Mouse (Mus musculus) liver, embryonic 15.5 days (tissue): ENCODE results near the gene Cyth1. TPM values are rescaled to one million over a fixed set of nuclear protein-coding genes. Genes with fewer than 3 reads are reported as not detected.
A peak's percentile ranks its signal among the peaks of the same experiment; 100 is the strongest.

Experiments
- ATAC-seq: fragments of 200-750 bp; cut with Nextera tagmentation; 2 replicates; pipeline ENCODE4 v1.8.0; 2017; ENCODE audit warnings: moderate number of reproducible peaks, mild to moderate bottlenecking, moderate library complexity; ENCODE audit not compliant: insufficient read depth
- H3K27ac ChIP-seq: fragments of 300-500 bp; sonication (generic); replicated peaks from 2 replicates; pipeline ENCODE4 v1.5.1; 2015; ENCODE audit warnings: mild to moderate bottlenecking, inconsistent platforms
- H3K27me3 ChIP-seq: fragments of 300-500 bp; sonication (generic); 2 replicates; pipeline ENCODE4 v1.6.1; 2015; ENCODE audit warnings: mild to moderate bottlenecking, inconsistent platforms
- H3K36me3 ChIP-seq: fragments of 300-500 bp; sonication (generic); replicated peaks from 2 replicates; pipeline ENCODE4 v1.6.1; 2015; ENCODE audit warnings: moderate library complexity, mild to moderate bottlenecking, inconsistent platforms
- H3K4me1 ChIP-seq: fragments of 300-500 bp; sonication (generic); replicated peaks from 2 replicates; pipeline ENCODE4 v1.6.1; 2015; ENCODE audit warnings: inconsistent platforms
- H3K4me2 ChIP-seq: fragments of 300-500 bp; sonication (generic); 2 replicates; pipeline ENCODE4 v1.6.1; 2015; ENCODE audit warnings: moderate library complexity, mild to moderate bottlenecking, inconsistent platforms
- H3K4me3 ChIP-seq: fragments of 300-500 bp; sonication (generic); replicated peaks from 2 replicates; pipeline ENCODE4 v1.5.1; 2015; ENCODE audit warnings: mild to moderate bottlenecking, inconsistent platforms
- H3K9ac ChIP-seq: fragments of 300-500 bp; sonication (generic); 2 replicates; pipeline ENCODE4 v1.6.1; 2015; ENCODE audit warnings: moderate library complexity, mild to moderate bottlenecking, inconsistent platforms
- H3K9me3 ChIP-seq: fragments of 300-500 bp; sonication (generic); replicated peaks from 2 replicates; pipeline ENCODE4 v1.6.1; 2016; ENCODE audit warnings: inconsistent platforms
- WGBS: fragments of 180-500 bp; shearing (Covaris S2); methylation state at CpG from one replicate; pipeline ENCODE4 v1.1.7; 2015; ENCODE audit warnings: mixed read lengths; ENCODE audit not compliant: insufficient replicate concordance; 5-methylcytosine and 5-hydroxymethylcytosine counted together
- polyA plus RNA-seq: library from polyadenylated mRNA; unstranded; fragments of >200 nt; fragmentation: Nextera tagmentation; extraction: Ambion mirVana; gene quantifications from 2 replicates; pipeline ENCODE4 v1.2.1, GENCODE M21; 2015

Gene Cyth1
- 3.9 and 4.7 TPM in 2 replicates for polyA plus RNA-seq

DNA sequence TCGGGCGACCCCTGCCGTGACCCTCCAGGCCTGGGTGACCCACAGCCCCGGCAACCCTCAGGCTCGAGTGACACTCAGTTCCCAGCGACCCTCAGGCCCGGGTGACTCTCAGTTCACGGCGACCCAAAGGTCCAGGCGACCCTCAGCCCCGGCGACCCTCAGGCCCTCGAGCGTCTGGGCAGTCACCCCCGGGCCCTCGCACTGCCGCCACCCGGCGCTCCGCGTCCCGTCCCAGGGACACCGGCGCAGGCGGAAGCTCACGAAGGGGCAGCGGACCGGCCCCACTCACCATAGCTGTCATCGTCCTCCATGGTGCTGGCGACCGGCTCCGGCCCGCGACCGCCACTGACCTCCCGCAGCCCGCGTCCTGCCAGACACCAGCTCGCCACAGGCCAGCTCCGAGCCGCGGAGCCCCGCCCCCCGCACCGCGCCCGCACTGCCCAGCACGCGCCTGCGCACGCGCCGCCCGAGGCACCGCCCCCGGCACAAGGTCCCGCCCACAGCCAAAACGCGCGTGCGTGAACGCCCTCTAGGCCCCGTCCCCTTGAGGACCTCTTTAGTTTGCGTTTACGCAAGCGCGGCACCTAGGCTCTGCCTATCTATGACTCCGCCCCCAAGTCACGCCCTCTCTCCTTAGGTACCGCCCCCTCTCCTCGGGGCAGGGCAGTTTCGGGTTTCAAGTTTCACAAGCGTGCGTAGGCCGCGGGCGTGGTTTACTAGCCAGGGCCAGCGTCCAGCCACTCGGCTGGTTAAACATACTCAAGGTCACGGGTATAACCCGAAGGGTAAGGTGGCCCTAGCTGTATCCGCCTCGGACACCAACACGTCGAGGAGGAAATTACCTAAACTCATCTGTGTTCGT lies at the start of gene Cyth1:
Cyth1 (minus strand) TSS at position 443 of the 862 bp plus-strand sequence.
- Histone ChIP-seq H3K27me3 (peaks cover 21% of the 10 kb centered on the region), H3K4me2 (peak within 1 kb of the TSS; percentile 99), H3K4me3 (peak within 1 kb of the TSS; percentile 78), H3K4me1 (peaks cover 39% of the 10 kb centered on the region), H3K9me3 (no peaks in the 10 kb centered on the region), H3K27ac (peak within 1 kb of the TSS; percentile 79), H3K9ac (peak within 1 kb of the TSS; percentile 81), H3K36me3 (no peaks in the 10 kb centered on the region)
- peak; percentile 90 for ATAC-seq
- WGBS, result under 1% methylated on average over 85 of the region's 86 CpGs

DNA sequence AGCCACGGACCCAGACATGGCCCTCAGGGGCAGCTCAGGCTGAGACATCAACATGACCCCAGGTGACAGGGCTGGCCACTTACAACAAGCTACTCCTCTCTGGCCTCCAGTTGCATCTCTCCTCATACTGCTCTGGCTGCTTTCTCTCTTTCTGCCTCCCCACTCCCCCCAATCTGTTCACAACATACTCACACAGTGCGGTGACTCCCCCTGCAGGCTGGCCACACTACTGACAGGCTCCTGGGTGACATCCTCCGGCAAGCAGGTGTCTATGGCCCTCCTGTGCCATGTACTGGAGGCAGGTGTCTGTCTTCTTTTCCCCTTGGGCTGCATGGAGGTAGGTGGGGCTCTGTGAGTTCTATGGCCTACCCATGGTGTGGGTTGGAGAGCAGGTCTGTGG lies 49.6 kb upstream of the Cyth1 start:
- Histone ChIP-seq H3K9me3 (no peaks in the 10 kb centered on the region), H3K27ac (no peak overlapping the region), H3K27me3 (no peaks in the 10 kb centered on the region), H3K4me1 (no peaks in the 10 kb centered on the region), H3K9ac (no peak overlapping the region), H3K4me3 (no peak overlapping the region), H3K4me2 (no peak overlapping the region), H3K36me3 (no peaks in the 10 kb centered on the region)
- ATAC-seq, result no peak
- WGBS, result 61% methylated on average over 3 of the region's 3 CpGs

DNA sequence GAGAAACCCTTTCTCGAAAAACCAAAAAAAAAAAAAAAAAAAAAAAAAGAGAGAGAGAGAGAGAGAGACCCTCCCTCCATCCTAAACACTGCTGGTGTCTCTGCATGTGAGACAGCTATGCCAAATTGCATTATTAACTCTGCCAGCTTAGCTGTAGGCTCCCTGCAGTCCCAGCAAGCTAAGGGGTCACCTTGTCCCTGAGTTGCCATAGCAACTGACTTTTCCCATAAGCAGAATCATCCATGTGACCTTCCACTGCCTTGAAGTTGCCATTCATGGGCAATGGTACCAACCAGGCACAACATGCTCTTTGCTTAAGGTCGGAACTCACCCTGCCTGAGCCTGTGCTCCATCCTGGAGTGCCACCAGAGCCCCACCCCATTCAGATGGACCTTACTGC lies 46.6 kb upstream of the Cyth1 start:
- 46% methylated on average over 2 of the region's 2 CpGs for WGBS
- no peak overlapping the region for H3K4me3 ChIP-seq
- no peaks in the 10 kb centered on the region for H3K36me3 ChIP-seq
- H3K27ac ChIP-seq, result no peak overlapping the region
- no peaks in the 10 kb centered on the region for H3K9me3 ChIP-seq
- H3K4me2 ChIP-seq, result no peak overlapping the region
- peaks cover 11% of the 10 kb centered on the region for H3K4me1 ChIP-seq
- H3K9ac ChIP-seq, result no peak overlapping the region
- no peaks in the 10 kb centered on the region; the same call in 1 of the 2 replicates for H3K27me3 ChIP-seq
- ATAC-seq, result no peak

DNA sequence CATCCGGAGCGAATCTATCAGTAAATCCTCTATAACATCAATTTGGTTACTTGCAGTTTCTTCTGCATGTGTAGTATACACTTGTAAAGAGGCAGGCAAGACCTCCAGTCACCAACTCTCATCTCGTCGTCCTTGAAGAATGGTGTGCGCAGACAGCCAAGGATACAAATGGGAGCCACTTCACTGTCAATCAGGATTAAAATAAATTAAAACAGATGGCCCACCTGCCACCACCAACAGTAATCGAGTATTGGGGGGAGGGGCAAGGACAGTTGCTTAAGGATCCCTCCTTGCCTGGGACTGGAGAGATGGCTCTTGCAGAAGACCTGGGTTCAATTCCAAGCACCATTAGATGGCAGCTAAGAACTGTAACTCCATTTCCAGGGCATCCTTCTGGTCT lies 44.3 kb upstream of the Cyth1 start:
- WGBS, result 61% methylated on average over 6 of the region's 6 CpGs
- no peak overlapping the region for H3K9ac ChIP-seq
- H3K36me3 ChIP-seq, result peaks cover under 1% of the 10 kb centered on the region
- no peak for ATAC-seq
- H3K4me2 ChIP-seq, result no peak overlapping the region
- no peaks in the 10 kb centered on the region; the same call in 1 of the 2 replicates for H3K27me3 ChIP-seq
- H3K9me3 ChIP-seq, result no peaks in the 10 kb centered on the region
- no peak overlapping the region for H3K27ac ChIP-seq
- no peak overlapping the region for H3K4me3 ChIP-seq
- H3K4me1 ChIP-seq, result peaks cover 27% of the 10 kb centered on the region

DNA sequence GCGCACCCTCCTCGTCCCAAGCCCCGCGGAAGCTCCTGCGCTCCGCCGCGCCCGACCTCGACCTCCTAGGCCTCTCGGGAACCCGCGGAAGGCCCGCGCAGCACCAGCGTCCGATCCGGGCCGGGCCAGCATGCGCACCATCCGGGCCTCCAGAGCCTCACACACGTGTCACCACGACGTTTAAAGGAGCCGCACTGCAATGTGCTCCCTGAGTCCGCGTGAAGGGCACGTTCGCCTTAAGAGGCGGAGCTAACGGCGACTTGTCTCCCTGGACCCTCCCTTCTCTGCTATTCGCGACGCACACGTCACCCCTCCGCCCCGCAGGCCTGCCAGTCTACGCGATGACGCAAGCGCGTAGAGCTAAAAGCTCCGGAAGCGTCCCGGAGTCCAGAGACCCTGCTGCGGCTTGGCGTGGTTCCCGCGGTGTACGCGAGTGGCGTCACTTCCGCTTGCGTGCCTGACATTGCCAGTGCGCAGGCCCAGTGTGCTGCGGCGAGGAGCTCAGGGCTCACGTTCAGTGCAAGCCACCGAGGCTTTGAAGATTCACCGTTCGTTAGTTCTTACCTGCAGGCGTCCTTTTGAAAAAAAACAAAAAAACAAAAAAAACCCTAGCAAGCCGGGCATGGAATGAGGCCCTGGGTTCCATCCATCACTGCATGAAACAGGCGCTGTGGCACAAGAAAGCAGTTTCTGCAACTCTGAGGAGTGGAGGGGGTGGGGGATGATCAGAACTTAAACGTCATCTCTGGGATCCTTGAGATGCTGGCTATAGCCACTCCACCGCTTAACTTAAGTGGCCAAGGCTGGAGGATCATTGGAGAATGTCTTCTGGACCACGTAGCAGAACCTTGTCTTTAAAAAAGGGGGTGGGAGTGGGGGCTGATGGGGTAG lies 41.9 kb upstream of the Cyth1 start, which contains the start of gene Usp36:
Usp36 (minus strand) TSS at position 246 of the 891 bp plus-strand sequence.
- Histone ChIP-seq H3K36me3 (peaks cover 25% of the 10 kb centered on the region), H3K27ac (peak within 1 kb of the TSS; percentile 78), H3K4me2 (peak within 1 kb of the TSS; percentile 98), H3K27me3 (no peaks in the 10 kb centered on the region; the same call in 1 of the 2 replicates), H3K9me3 (no peaks in the 10 kb centered on the region), H3K4me1 (peaks cover 27% of the 10 kb centered on the region), H3K9ac (peak within 1 kb of the TSS; percentile 77), H3K4me3 (peak within 1 kb of the TSS; percentile 82)
- ATAC-seq, result peak; percentile 98
- 1% methylated on average over 68 of the region's 68 CpGs for WGBS

DNA sequence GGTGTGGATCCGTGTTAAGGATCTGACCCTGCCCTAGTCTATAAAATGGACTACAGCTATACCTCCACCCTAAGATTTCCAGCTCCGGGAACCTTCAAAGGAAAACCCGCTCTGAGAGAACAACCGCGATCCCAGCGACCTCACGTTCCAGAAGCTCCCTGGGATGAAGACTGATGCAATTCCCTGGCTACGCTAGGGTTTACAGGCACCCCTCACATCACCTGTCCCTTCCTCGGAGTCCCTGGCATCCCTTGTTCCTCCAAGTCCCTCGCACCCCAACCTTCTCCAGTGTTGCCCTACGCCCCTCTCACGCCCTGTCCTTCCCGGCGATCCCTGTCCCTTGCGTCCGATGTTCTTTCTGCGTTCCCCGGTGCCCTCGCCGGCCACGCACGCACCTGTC lies 41.2 kb upstream of the Cyth1 start:
- Histone ChIP-seq H3K27ac (peak overlapping the region; percentile 78), H3K36me3 (peaks cover 32% of the 10 kb centered on the region), H3K4me1 (peaks cover 27% of the 10 kb centered on the region), H3K9me3 (no peaks in the 10 kb centered on the region), H3K27me3 (no peaks in the 10 kb centered on the region; the same call in 1 of the 2 replicates), H3K9ac (peak overlapping the region; percentile 77), H3K4me3 (peak overlapping the region; percentile 82), H3K4me2 (peak overlapping the region; percentile 98)
- ATAC-seq, result 0 out of 2 replicates have a peak, but pooled peaks have one; percentile 3
- under 1% methylated on average over 22 of the region's 22 CpGs for WGBS

DNA sequence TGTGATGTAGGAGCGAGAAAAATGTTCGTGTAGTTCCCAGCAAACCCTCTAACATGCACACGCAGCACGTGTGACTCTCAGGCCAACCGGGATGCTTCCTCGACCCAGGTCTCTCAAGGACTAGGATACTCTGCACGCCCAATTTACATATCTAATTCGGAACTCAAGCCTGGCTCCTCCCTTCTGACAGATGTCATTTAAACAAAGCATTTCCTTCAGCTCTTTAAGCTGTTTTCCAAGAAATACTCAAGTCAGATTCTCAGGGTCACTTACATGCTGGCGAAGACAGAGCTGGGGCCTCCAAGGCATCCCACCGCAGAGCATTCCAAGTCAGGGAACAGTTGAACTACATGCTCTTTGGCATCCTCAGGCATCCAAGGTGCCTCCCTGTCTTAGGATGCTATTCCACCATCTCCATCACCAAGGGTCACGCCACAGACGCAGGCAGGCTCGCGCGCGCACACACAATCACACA lies 40.7 kb upstream of the Cyth1 start:
- Histone ChIP-seq H3K4me1 (peaks cover 27% of the 10 kb centered on the region), H3K4me3 (peak overlapping the region; percentile 82), H3K27ac (no peak overlapping the region), H3K9me3 (no peaks in the 10 kb centered on the region), H3K4me2 (peak overlapping the region; percentile 98), H3K9ac (peak overlapping the region; percentile 77), H3K27me3 (no peaks in the 10 kb centered on the region; the same call in 1 of the 2 replicates), H3K36me3 (peaks cover 37% of the 10 kb centered on the region)
- ATAC-seq, result no peak
- under 1% methylated on average over 16 of the region's 16 CpGs for WGBS

DNA sequence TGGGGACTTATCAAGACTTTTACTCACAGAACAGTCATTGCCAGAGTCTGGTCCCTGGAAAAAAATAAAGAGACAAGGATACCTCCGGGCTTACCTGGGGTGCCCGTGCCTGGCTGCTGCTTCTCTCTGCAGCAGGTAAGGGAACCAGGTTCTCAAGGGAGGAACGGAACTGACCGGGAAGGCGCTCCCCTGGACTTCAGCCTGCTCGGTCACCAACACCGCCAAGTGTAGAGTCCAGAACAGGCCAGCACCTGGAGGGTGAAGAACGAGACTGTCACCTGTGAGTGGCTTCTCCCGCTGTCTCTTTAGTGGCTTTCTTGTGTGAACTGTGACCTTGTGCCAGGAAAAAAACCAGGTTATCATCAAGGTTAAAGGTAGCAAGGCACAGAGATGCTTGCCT lies 39.2 kb upstream of the Cyth1 start:
- H3K4me1 ChIP-seq, result peaks cover 27% of the 10 kb centered on the region
- H3K36me3 ChIP-seq, result peaks cover 51% of the 10 kb centered on the region
- no peak overlapping the region for H3K9ac ChIP-seq
- no peak for ATAC-seq
- WGBS, result 82% methylated on average over 9 of the region's 9 CpGs
- no peak overlapping the region for H3K27ac ChIP-seq
- no peaks in the 10 kb centered on the region for H3K9me3 ChIP-seq
- H3K27me3 ChIP-seq, result no peaks in the 10 kb centered on the region
- H3K4me3 ChIP-seq, result no peak overlapping the region
- H3K4me2 ChIP-seq, result no peak overlapping the region

DNA sequence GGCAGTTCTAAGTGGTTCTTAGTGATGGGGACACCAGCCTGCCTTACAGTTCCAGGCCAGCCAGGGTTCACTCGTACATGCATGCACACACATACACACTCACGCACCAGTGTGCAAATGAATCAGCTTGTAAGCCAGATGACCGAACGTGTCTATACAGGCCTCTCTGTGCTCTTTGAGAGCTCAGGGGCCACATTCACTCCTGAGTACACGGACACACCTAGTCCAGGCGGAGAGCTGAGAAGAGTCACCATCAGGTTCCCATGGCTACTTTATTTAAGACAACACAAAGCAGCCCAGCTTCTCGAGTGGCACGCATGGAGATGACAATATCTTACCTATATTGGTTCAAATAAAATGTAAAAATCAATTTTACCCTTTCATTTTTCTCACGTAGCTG lies 38.0 kb upstream of the Cyth1 start:
- Histone ChIP-seq H3K4me1 (peaks cover 27% of the 10 kb centered on the region), H3K4me2 (no peak overlapping the region), H3K4me3 (no peak overlapping the region), H3K9me3 (no peaks in the 10 kb centered on the region), H3K36me3 (peaks cover 63% of the 10 kb centered on the region), H3K9ac (no peak overlapping the region), H3K27ac (no peak overlapping the region), H3K27me3 (no peaks in the 10 kb centered on the region)
- WGBS, result 79% methylated on average over 9 of the region's 9 CpGs
- no peak for ATAC-seq

DNA sequence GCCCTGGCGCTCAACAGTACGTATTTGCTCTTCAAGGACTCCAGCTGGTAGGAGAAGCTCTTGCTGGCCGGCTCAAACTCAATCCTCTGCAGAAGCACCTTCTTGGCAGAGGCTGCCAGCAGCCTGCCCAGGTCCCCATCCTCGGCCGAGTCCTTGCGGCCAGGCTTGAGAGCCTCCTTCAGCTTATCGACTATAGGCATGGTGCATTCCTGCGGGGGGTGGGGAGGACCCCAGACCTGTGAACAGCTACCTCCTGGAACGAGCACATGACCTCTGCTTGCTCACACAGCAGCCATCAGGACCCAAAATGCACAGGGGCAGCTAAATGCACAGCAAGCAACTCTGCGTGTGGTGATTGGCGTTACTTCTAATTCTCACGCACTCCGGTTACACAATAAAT lies 37.4 kb upstream of the Cyth1 start:
- no peak overlapping the region for H3K4me2 ChIP-seq
- H3K9ac ChIP-seq, result no peak overlapping the region
- H3K27me3 ChIP-seq, result no peaks in the 10 kb centered on the region
- no peak overlapping the region for H3K27ac ChIP-seq
- H3K36me3 ChIP-seq, result peaks cover 66% of the 10 kb centered on the region
- 87% methylated on average over 13 of the region's 13 CpGs for WGBS
- H3K4me1 ChIP-seq, result peaks cover 22% of the 10 kb centered on the region
- ATAC-seq, result no peak
- no peak overlapping the region for H3K4me3 ChIP-seq
- no peaks in the 10 kb centered on the region for H3K9me3 ChIP-seq

DNA sequence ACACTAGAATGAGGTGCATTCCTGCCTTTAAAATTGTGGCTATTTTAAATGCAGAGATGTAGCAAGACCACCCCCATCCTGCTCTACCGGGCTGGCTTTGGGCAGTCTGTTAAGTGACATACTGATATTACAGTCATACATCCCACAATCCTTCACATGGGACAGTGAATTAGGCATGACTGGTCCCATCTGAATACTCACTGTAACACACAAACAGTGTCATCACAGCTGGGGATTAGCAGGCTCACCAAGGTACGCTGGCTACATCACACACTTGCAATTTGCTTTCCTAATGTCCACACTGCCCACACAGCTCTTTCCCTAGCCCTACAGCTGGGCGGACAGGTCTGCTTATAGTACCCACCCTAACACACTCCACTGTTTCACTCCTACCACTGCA lies 31.8 kb upstream of the Cyth1 start:
- Histone ChIP-seq H3K27ac (no peak overlapping the region), H3K4me1 (no peaks in the 10 kb centered on the region), H3K4me2 (no peak overlapping the region), H3K36me3 (peaks cover 95% of the 10 kb centered on the region), H3K9me3 (no peaks in the 10 kb centered on the region), H3K9ac (no peak overlapping the region), H3K4me3 (no peak overlapping the region), H3K27me3 (no peaks in the 10 kb centered on the region)
- 84% methylated on average over 3 of the region's 3 CpGs for WGBS
- ATAC-seq, result no peak
